Mouse (Mus musculus) hindbrain, embryonic 16.5 days (tissue): Measurements from ENCODE around the gene Ankrd22. TPM values are rescaled to one million over a fixed set of nuclear protein-coding genes. Genes with fewer than 3 reads are reported as not detected.

Experiments
- polyA plus RNA-seq: library from polyadenylated mRNA; unstranded; fragments of >200 nt; fragmentation: Nextera tagmentation; extraction: Ambion mirVana; gene quantifications from 2 replicates; pipeline ENCODE4 v1.2.1, GENCODE M21; 2015

The Ankrd22 gene
- polyA plus RNA-seq, 1 experiment from 2014 or later: not detected

Other genes with a start within 250 kb of the Ankrd22 start
- not detected in 2 replicates for gene Lipf, start 204.9 kb downstream of the Ankrd22 start, polyA plus RNA-seq
- gene Lipk, start 157.8 kb downstream of the Ankrd22 start, polyA plus RNA-seq: not detected in 2 replicates
- gene Lipn, start 98.7 kb downstream of the Ankrd22 start, polyA plus RNA-seq: not detected in 2 replicates
- not detected in 2 replicates for gene Lipm, start 65.1 kb downstream of the Ankrd22 start, polyA plus RNA-seq
- gene Stambpl1, start 26.2 kb upstream of the Ankrd22 start, polyA plus RNA-seq: 25.9 and 30.0 TPM in 2 replicates
- 17.6 and 29.5 TPM in 2 replicates for gene Acta2, start 89.5 kb upstream of the Ankrd22 start, polyA plus RNA-seq
- 1.5 and 1.6 TPM in 2 replicates for gene Fas, start 124.6 kb upstream of the Ankrd22 start, polyA plus RNA-seq